Mouse (Mus musculus) cortical plate, adult 2 months (tissue): Measurements from ENCODE around the gene Adam22.

ENCODE experiments used
- CTCF ChIP-seq: fragments of 200-500 bp; IDR thresholded peaks from 2 replicates; pipeline ENCODE4 v1.5.1; 2011; ENCODE audit warnings: mild to moderate bottlenecking, control low read depth, low read length; ENCODE audit not compliant: insufficient read depth; ENCODE audit errors: extremely low read depth
- POLR2A ChIP-seq: fragments of 200-500 bp; IDR thresholded peaks from 2 replicates; pipeline ENCODE4 v1.6.1; 2011; ENCODE audit warnings: mild to moderate bottlenecking, low read length, control low read depth; ENCODE audit not compliant: insufficient read depth; ENCODE audit errors: extremely low read depth

DNA sequence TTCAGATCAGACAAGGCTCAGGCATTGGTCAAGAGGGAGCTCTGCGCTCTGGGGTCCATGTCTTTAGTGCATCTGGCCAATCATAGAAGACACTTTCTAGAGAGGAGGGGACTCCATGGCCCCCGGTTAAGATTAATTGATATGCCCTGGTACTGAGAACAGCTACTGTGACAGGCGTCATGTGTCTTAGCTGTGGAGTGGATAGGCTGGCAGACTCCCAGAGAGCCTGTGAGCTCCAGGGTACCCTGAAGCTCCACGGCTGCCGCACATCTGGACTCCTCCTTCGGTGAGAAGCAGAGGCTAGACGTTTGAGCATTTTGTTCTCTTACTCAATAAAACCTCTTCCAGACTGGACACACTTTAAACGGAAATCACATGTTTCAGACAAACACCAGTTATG is 290.5 kb downstream of the Adam22 start:
- TF ChIP-seq CTCF (no peak), POLR2A (no peak)
